Mouse (Mus musculus): ENCODE measurements at regions not wholly inside any gene's neighbourhood (a gene's known extent, or its start where the extent isn't known, plus 50 kb on each side); places are given as distances from the start of the nearest gene placed in this dataset.

DNA sequence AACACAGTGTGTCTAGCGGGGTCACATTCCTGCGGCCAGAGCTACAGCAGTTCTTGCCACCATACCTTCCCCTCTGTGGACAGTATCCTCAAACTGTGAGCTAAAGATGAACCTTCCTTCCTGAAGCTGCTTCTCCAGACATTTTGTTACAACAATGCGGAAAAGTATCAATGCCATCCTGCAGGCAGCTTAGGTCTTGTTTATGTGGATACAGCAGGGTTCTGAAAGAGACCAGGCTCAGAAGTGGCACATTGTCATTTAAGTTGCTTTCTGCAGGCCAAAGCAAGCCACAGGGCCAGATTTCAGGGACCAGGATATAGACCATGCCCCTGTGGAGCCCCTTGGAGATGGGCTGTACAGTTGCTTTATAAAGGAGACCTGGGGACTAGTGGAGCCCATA lies 188.3 kb upstream of the Sesn3 start:
- Histone ChIP-seq H3K9me3 (ENCODE audit: control insufficient read depth, low read length) (no peaks in the 10 kb centered on the region), H3K27me3 (ENCODE audit: control insufficient read depth, insufficient read depth, low read length) (no peaks in the 10 kb centered on the region), H3K4me2 (ENCODE audit: low read length) (no peak overlapping the region), H3K4me1 (ENCODE audit: control insufficient read depth, insufficient read depth, low read length) (no peaks in the 10 kb centered on the region), H3K4me3 (replicated peaks; ENCODE audit: low read depth, low read length) (no peak overlapping the region), H3K9ac (replicated peaks; ENCODE audit: low read length) (no peak overlapping the region), H3K27ac (replicated peaks; ENCODE audit: low read depth, low read length) (no peak overlapping the region), H3K36me3 (ENCODE audit: control insufficient read depth, insufficient read depth, low read length) (no peaks in the 10 kb centered on the region)
- DNase-seq, result no peak
- no peak for ATAC-seq (ENCODE audit: low FRiP score, low TSS enrichment)
- 96% methylated on average over 3 of the region's 3 CpGs for WGBS

DNA sequence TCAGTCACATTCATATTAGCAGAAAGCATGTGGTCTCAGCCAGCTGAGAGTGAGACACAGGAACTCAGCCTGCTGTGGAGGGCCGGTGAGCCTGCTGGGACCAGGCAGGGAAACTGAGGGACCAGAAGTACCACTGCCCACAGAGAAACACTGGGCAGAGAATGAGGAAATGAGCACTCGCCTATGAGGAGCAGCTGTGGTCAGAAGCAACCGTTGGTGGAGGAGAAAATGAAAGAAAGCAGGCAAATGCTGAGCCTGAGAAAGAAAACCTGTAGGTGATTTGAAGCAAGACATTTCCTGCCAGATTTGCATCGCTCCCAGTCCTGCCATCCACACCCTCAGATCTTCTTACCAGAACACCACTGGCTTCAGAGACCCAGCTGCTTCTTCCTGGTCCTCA lies 187.0 kb upstream of the Sesn3 start:
- DNase-seq, result no peak
- Histone ChIP-seq H3K27ac (replicated peaks; ENCODE audit: low read depth, low read length) (no peak overlapping the region), H3K36me3 (ENCODE audit: control insufficient read depth, insufficient read depth, low read length) (no peaks in the 10 kb centered on the region), H3K4me1 (ENCODE audit: control insufficient read depth, insufficient read depth, low read length) (no peaks in the 10 kb centered on the region), H3K4me2 (ENCODE audit: low read length) (no peak overlapping the region), H3K27me3 (ENCODE audit: control insufficient read depth, insufficient read depth, low read length) (no peaks in the 10 kb centered on the region), H3K4me3 (replicated peaks; ENCODE audit: low read depth, low read length) (no peak overlapping the region), H3K9me3 (ENCODE audit: control insufficient read depth, low read length) (no peaks in the 10 kb centered on the region), H3K9ac (replicated peaks; ENCODE audit: low read length) (no peak overlapping the region)
- 84% methylated on average over 4 of the region's 4 CpGs for WGBS
- ATAC-seq (ENCODE audit: low FRiP score, low TSS enrichment), result no peak

DNA sequence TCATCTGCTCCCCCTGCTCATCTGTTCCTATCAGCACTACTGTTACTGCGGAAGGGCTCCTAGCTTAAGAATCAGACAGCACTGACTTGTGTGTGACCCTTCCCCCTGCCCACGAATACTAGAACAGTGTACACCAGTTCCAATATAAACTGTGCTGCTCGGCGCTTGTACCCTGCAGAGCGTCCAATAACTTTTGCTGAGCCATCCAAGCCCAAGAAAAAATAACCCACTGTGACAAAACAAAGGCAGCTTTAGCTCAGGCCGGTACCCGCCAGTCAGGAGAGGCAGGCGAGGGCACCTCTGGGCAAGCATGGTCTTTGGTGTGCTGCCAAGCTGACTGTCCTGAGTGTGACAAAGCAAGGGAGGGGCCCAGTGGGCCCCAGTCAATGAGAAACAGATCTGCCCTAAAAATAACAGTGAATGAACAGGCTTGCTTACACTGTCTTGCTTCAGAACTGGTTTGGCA lies 185.0 kb upstream of the Sesn3 start:
- Histone ChIP-seq H3K9ac (replicated peaks; ENCODE audit: low read length) (no peak overlapping the region), H3K4me1 (ENCODE audit: control insufficient read depth, insufficient read depth, low read length) (no peaks in the 10 kb centered on the region), H3K9me3 (ENCODE audit: control insufficient read depth, low read length) (no peaks in the 10 kb centered on the region), H3K36me3 (ENCODE audit: control insufficient read depth, insufficient read depth, low read length) (no peaks in the 10 kb centered on the region), H3K4me2 (ENCODE audit: low read length) (no peak overlapping the region), H3K27me3 (ENCODE audit: control insufficient read depth, insufficient read depth, low read length) (no peaks in the 10 kb centered on the region), H3K27ac (replicated peaks; ENCODE audit: low read depth, low read length) (no peak overlapping the region), H3K4me3 (replicated peaks; ENCODE audit: low read depth, low read length) (no peak overlapping the region)
- 50% methylated on average over 8 of the region's 8 CpGs for WGBS
- peak; percentile 54 for DNase-seq
- ATAC-seq (ENCODE audit: low FRiP score, low TSS enrichment), result 0 out of 2 replicates have a peak, but pooled peaks have one; percentile 39

DNA sequence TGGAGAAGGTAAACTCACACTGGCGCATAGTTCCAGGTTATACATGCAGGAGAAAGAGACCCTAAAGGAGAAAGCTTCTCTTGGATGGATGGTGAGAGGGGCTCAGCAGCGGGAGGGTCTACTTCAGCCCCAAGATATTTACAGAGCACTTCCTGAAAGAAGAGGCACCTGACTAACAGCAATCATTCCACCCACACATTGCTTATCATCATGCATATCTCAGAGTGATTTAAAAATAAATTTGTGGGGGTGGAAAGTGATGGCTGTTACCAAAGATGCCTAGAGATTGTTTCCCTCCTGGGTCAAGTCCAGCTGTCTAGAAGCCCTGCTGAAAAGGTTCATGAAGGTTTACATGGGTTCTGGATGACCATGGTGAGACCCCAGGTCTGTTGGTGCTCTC lies 184.4 kb upstream of the Sesn3 start:
- no peak for DNase-seq
- 96% methylated on average over 2 of the region's 2 CpGs for WGBS
- Histone ChIP-seq H3K27ac (replicated peaks; ENCODE audit: low read depth, low read length) (no peak overlapping the region), H3K4me3 (replicated peaks; ENCODE audit: low read depth, low read length) (no peak overlapping the region), H3K36me3 (ENCODE audit: control insufficient read depth, insufficient read depth, low read length) (no peaks in the 10 kb centered on the region), H3K4me2 (ENCODE audit: low read length) (no peak overlapping the region), H3K27me3 (ENCODE audit: control insufficient read depth, insufficient read depth, low read length) (no peaks in the 10 kb centered on the region), H3K9ac (replicated peaks; ENCODE audit: low read length) (no peak overlapping the region), H3K9me3 (ENCODE audit: control insufficient read depth, low read length) (no peaks in the 10 kb centered on the region), H3K4me1 (ENCODE audit: control insufficient read depth, insufficient read depth, low read length) (no peaks in the 10 kb centered on the region)
- no peak for ATAC-seq (ENCODE audit: low FRiP score, low TSS enrichment)

DNA sequence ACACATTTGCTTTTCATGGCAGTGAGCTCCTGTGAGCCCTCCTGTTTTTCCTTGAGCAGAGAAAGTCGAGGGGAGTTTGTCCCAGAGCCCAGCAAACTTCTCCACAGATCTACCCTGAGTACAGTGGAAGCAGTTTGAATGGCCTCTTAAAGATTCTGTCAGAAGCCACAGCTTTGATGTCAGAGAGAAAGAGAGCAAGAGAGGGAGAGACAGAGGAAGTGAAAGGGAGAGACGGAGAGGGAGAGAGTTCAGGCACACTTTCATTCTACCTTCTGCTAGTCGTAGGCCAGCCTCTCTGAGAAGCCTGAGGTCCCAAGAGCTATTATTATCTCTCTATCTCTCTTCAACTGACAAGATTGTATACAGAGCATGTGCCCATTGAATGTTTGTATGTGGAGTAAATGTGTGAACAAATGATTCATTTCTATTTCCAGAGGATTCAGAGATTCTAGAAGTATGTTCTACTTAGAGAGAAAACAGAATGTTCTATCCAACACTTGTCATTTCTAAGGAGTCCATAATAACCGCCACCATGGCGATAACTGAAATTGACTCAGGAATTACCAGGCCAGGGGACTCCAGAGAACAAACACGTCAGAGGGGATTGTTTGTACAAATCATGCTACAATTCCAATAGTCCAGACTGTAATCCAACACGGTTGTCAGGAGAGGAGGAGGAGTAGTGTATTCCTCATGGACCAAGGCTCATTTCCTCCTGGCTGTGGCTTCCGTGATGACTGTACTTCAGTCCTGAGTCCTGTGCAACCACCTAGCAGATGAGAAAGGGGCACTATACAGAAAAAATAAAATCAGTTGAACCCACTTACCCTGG lies 183.6 kb upstream of the Sesn3 start:
- H3K4me2 ChIP-seq (ENCODE audit: low read length), result no peak overlapping the region
- no peaks in the 10 kb centered on the region for H3K4me1 ChIP-seq (ENCODE audit: control insufficient read depth, insufficient read depth, low read length)
- ATAC-seq (ENCODE audit: low FRiP score, low TSS enrichment) (no peak), DNase-seq (no peak)
- H3K9ac ChIP-seq (replicated peaks; ENCODE audit: low read length), result no peak overlapping the region
- H3K27me3 ChIP-seq (ENCODE audit: control insufficient read depth, insufficient read depth, low read length), result no peaks in the 10 kb centered on the region
- no peak overlapping the region for H3K4me3 ChIP-seq (replicated peaks; ENCODE audit: low read depth, low read length)
- H3K27ac ChIP-seq (replicated peaks; ENCODE audit: low read depth, low read length), result no peak overlapping the region
- H3K36me3 ChIP-seq (ENCODE audit: control insufficient read depth, insufficient read depth, low read length), result no peaks in the 10 kb centered on the region
- WGBS, result 79% methylated on average over 8 of the region's 8 CpGs
- no peaks in the 10 kb centered on the region for H3K9me3 ChIP-seq (ENCODE audit: control insufficient read depth, low read length)

DNA sequence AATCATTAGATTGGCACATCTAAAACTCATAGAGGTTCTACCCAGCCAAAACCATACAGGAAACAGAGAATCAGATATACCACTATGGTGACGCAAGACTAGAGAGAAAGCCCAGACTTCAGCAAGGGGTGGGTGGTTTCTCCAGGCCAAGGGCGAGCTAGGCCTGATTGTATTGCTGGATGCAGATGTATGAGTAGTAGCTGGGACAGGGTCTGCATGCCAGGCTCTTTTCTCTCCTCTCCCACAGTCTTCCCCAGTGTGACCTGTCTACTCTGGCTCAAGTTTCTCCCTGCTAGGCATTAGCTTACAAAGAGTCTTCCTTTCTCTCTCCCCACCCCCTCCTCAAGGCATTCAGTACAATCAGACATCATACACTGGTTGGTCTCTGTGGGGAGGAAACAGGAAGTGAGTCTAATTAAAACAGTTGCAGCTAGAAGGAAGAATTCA lies 181.8 kb upstream of the Sesn3 start:
- Histone ChIP-seq H3K4me1 (ENCODE audit: control insufficient read depth, insufficient read depth, low read length) (no peaks in the 10 kb centered on the region), H3K4me2 (ENCODE audit: low read length) (no peak overlapping the region), H3K9me3 (ENCODE audit: control insufficient read depth, low read length) (no peaks in the 10 kb centered on the region), H3K27ac (replicated peaks; ENCODE audit: low read depth, low read length) (no peak overlapping the region), H3K4me3 (replicated peaks; ENCODE audit: low read depth, low read length) (no peak overlapping the region), H3K9ac (replicated peaks; ENCODE audit: low read length) (no peak overlapping the region), H3K27me3 (ENCODE audit: control insufficient read depth, insufficient read depth, low read length) (no peaks in the 10 kb centered on the region), H3K36me3 (ENCODE audit: control insufficient read depth, insufficient read depth, low read length) (no peaks in the 10 kb centered on the region)
- DNase-seq, result no peak
- 97% methylated on average over 2 of the region's 2 CpGs for WGBS
- ATAC-seq (ENCODE audit: low FRiP score, low TSS enrichment), result no peak

DNA sequence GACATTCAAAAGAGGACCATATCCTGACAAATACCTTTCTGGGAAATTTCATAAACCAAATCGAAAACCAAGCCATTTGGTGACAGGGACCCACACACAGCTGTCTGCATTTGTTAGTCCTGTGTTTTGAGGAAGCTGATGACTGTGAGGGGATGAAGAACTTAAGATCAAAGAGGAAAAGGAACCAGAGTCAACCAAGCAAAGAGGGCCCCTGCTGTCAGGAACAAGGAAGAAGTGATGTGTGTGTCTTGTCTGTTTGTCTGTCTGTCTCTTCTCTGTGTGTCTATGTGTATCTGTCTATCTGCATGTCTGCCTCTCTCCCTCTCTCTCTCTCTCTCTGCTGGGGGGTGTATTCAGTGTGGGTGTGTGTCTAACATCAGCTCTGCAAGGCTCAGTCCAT lies 171.3 kb upstream of the Sesn3 start:
- Histone ChIP-seq H3K4me3 (replicated peaks; ENCODE audit: low read depth, low read length) (no peak overlapping the region), H3K4me2 (ENCODE audit: low read length) (no peak overlapping the region), H3K27ac (replicated peaks; ENCODE audit: low read depth, low read length) (no peak overlapping the region), H3K9ac (replicated peaks; ENCODE audit: low read length) (no peak overlapping the region), H3K4me1 (ENCODE audit: control insufficient read depth, insufficient read depth, low read length) (no peaks in the 10 kb centered on the region), H3K27me3 (ENCODE audit: control insufficient read depth, insufficient read depth, low read length) (no peaks in the 10 kb centered on the region), H3K36me3 (ENCODE audit: control insufficient read depth, insufficient read depth, low read length) (no peaks in the 10 kb centered on the region), H3K9me3 (ENCODE audit: control insufficient read depth, low read length) (no peaks in the 10 kb centered on the region)
- DNase-seq (no peak), ATAC-seq (ENCODE audit: low FRiP score, low TSS enrichment) (no peak)
- 66% methylated on average over 1 of the region's 1 CpGs for WGBS

DNA sequence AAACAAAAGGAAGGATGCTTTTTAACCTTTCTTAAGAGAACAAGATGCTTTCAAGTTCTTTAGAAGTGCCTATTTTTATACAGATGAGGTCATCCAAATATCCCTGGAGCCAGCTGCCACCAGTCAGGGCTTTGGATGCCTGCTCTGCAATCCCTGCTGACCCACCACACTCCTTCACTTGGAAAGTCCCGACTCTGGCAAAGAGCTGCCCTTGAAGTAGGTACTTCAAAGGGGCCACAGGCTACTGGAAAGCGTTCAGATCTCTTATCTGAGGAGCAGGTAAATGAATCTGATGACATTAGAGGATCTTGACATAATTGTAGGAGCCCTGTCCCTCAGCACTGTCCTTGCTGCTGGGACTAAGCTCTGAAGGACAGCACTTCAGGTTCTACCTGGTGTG lies 169.9 kb upstream of the Sesn3 start:
- Histone ChIP-seq H3K4me2 (ENCODE audit: low read length) (no peak overlapping the region), H3K27ac (replicated peaks; ENCODE audit: low read depth, low read length) (no peak overlapping the region), H3K36me3 (ENCODE audit: control insufficient read depth, insufficient read depth, low read length) (no peaks in the 10 kb centered on the region), H3K27me3 (ENCODE audit: control insufficient read depth, insufficient read depth, low read length) (no peaks in the 10 kb centered on the region), H3K9ac (replicated peaks; ENCODE audit: low read length) (no peak overlapping the region), H3K9me3 (ENCODE audit: control insufficient read depth, low read length) (no peaks in the 10 kb centered on the region), H3K4me3 (replicated peaks; ENCODE audit: low read depth, low read length) (no peak overlapping the region), H3K4me1 (ENCODE audit: control insufficient read depth, insufficient read depth, low read length) (no peaks in the 10 kb centered on the region)
- WGBS, result 74% methylated on average over 2 of the region's 2 CpGs
- DNase-seq (no peak), ATAC-seq (ENCODE audit: low FRiP score, low TSS enrichment) (no peak)

DNA sequence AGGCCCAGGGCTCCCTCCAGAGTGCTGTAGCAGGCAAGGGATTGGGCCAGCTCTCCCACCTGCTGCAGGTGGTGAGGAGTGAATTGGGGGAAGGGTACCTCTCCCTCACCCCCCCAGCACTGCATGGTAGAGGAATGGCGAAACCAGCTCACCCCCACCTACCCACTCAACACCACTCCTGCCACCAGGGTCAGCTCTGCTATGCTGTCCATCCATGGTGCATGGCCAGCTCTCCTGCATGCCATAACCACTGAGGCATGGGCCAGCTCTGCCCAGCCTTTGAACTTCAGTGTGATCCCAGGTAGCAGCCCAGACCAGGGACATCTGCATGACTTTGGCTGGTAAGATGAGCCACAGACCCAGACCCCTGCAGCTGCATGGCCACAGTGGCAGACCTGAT lies 168.5 kb upstream of the Sesn3 start:
- Histone ChIP-seq H3K4me3 (replicated peaks; ENCODE audit: low read depth, low read length) (no peak overlapping the region), H3K4me1 (ENCODE audit: control insufficient read depth, insufficient read depth, low read length) (no peaks in the 10 kb centered on the region), H3K27me3 (ENCODE audit: control insufficient read depth, insufficient read depth, low read length) (no peaks in the 10 kb centered on the region), H3K27ac (replicated peaks; ENCODE audit: low read depth, low read length) (no peak overlapping the region), H3K4me2 (ENCODE audit: low read length) (no peak overlapping the region), H3K9ac (replicated peaks; ENCODE audit: low read length) (no peak overlapping the region), H3K9me3 (ENCODE audit: control insufficient read depth, low read length) (no peaks in the 10 kb centered on the region), H3K36me3 (ENCODE audit: control insufficient read depth, insufficient read depth, low read length) (no peaks in the 10 kb centered on the region)
- DNase-seq, result no peak
- ATAC-seq (ENCODE audit: low FRiP score, low TSS enrichment), result no peak
- WGBS, result 93% methylated on average over 1 of the region's 1 CpGs
